Mouse (Mus musculus) testis, adult 2 months (tissue): ENCODE data around the gene Cox6a2.

ENCODE experiments used
- CTCF ChIP-seq: fragments of 200-500 bp; IDR thresholded peaks from 2 replicates; pipeline ENCODE4 v1.5.1; 2012; ENCODE audit warnings: low read depth, mild to moderate bottlenecking, inconsistent platforms, low read length, moderate library complexity; ENCODE audit not compliant: control insufficient read depth, insufficient read depth, insufficient replicate concordance
- POLR2A ChIP-seq: fragments of 200-500 bp; IDR thresholded peaks from 2 replicates; pipeline ENCODE4 v1.6.1; 2012; ENCODE audit warnings: low read depth, mild to moderate bottlenecking, inconsistent platforms, low read length, moderate library complexity; ENCODE audit not compliant: control insufficient read depth

GRCm38 (mm10) chr7:128245547-128245946, 39.4 kb upstream of the Cox6a2 start:
- TF ChIP-seq CTCF (no peak), POLR2A (no peak)
